Mouse (Mus musculus) olfactory bulb, adult 2 months (tissue): ENCODE results near the gene Abcc6.

ENCODE experiments used
- CTCF ChIP-seq: fragments of 200-500 bp; IDR thresholded peaks from 2 replicates; pipeline ENCODE4 v1.5.1; 2012; ENCODE audit warnings: low read depth, mild to moderate bottlenecking, low read length, moderate library complexity; ENCODE audit not compliant: insufficient read depth
- POLR2A ChIP-seq: fragments of 200-500 bp; IDR thresholded peaks from 2 replicates; pipeline ENCODE4 v1.6.1; 2012; ENCODE audit warnings: mild to moderate bottlenecking, low read depth, low read length, moderate library complexity; ENCODE audit not compliant: insufficient read depth

DNA sequence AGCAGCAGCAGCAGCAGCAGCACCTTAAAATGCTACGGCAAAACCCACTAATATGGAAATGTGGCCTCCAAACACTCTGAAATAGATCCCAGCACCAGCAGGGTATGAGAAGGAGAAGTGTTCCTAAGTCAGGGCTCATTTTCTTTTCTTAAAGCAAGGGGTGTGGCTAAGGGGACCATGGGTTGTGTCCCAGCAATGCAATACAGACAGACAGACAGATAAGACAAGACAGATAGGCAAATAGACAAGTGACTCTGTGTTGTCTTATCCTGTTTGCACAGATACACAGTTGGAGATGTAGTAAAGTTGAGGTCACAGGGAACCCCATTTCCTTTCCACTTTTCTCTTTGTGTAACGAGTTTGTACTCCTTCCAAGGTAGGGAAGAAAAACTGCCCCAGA lies 973 bp upstream of the Abcc6 start:
- no peak for TF ChIP-seq POLR2A
- no peak for TF ChIP-seq CTCF
